Mouse (Mus musculus) embryonic stem cell, embryonic (primary cell): ENCODE measurements around the gene Pip5k1c.

Experiments used
- CTCF ChIA-PET, 4 experiments: fragments of 300-600 bp in 2 of 4; fragments of 350-600 bp in 2 of 4; sonication (Branson Sonifier 250); formaldehyde crosslinking; loops; one replicate each; lab custom pipeline; 2022; ENCODE audit warnings: inconsistent platforms in 2 of 4; lab: Charles Lee
- POLR2A ChIA-PET, 4 experiments: fragments of 300-600 bp in 2 of 4; fragments of 350-600 bp in 2 of 4; sonication (Branson Sonifier 250); formaldehyde crosslinking; loops; one replicate each; lab custom pipeline; 2022; ENCODE audit warnings: antibody characterized with exemption in 4 of 4, inconsistent platforms in 1 of 4; lab: Charles Lee

The Pip5k1c gene

GRCm38 (mm10) chr10:81349961-81350350, 57.2 kb downstream of the Pip5k1c start:
- CTCF ChIA-PET = interaction anchor here (0.5 to 2.4 kb wide), 44 partner anchors 10 to 388 kb away, joined by 3 to 29 read pairs (median 5); partner anchors contain the start of genes Pip5k1c (in 4 of the 4), Cactin (in 2 of the 4), Tjp3 (in 2 of the 4) and Fzr1 (in 1 of the 4)
- POLR2A ChIA-PET = interaction anchor here in 3 of 4 experiments (0.5 to 1.7 kb wide), 27 partner anchors 9 to 479 kb away, joined by 3 to 15 read pairs (median 4); partner anchors contain the start of genes Cactin (in 2 of the 3), Fzr1 (in 2 of the 3), Pip5k1c (in 2 of the 3) and 4930404N11Rik (in 1 of the 3)

GRCm38 (mm10) chr10:81350351-81351063, 57.7 kb downstream of the Pip5k1c start, which contains the start of gene Hmg20b:
Gene Hmg20b, minus strand, starts transcription at chr10:81350480.
- CTCF ChIA-PET = interaction anchor here (0.5 to 2.4 kb wide), 47 partner anchors 10 to 389 kb away, joined by 3 to 29 read pairs (median 5); partner anchors contain the start of genes Pip5k1c (in 4 of the 4), Cactin (in 2 of the 4), Tjp3 (in 2 of the 4) and Fzr1 (in 1 of the 4)
- POLR2A ChIA-PET = interaction anchor here in 3 of 4 experiments (0.5 to 2.1 kb wide), 29 partner anchors 10 to 479 kb away, joined by 3 to 15 read pairs (median 4); partner anchors contain the start of genes Cactin (in 2 of the 3), Fzr1 (in 2 of the 3), Pip5k1c (in 2 of the 3) and 4930404N11Rik (in 1 of the 3)

GRCm38 (mm10) chr10:81351678-81352291, 59.0 kb downstream of the Pip5k1c start:
- POLR2A ChIA-PET = interaction anchor here in 3 of 4 experiments (0.6 to 4.0 kb wide), 16 partner anchors 10 to 954 kb away, joined by 3 to 17 read pairs (median 4); partner anchors contain the start of genes Cactin (in 2 of the 3), Pip5k1c (in 2 of the 3), 4930404N11Rik (in 1 of the 3) and Fzr1 (in 1 of the 3)
- CTCF ChIA-PET = interaction anchor here in 3 of 4 experiments (0.8 to 2.4 kb wide), 11 partner anchors 9 to 63 kb away, joined by 3 to 25 read pairs (median 6); partner anchors contain the start of genes Pip5k1c (in 2 of the 3), Cactin (in 1 of the 3), Gipc3 (in 1 of the 3) and Tjp3 (in 1 of the 3)

GRCm38 (mm10) chr10:81354738-81355477, 62.1 kb downstream of the Pip5k1c start:
- CTCF ChIA-PET = interaction anchor here (0.6 to 1.6 kb wide), 17 partner anchors 9 to 1213 kb away, joined by 3 to 10 read pairs (median 3); partner anchors contain the start of genes Pip5k1c (in 2 of the 4) and Gipc3 (in 1 of the 4)
- POLR2A ChIA-PET = interaction anchor here (0.5 to 4.0 kb wide), 57 partner anchors 8 to 752 kb away, joined by 3 to 17 read pairs (median 4); partner anchors contain the start of genes 4930404N11Rik (in 4 of the 4), Apba3 (in 2 of the 4), Cactin (in 2 of the 4) and Dohh (in 2 of the 4)

- ChIA-PET CTCF (interaction anchor here in 3 of 4 experiments (1.0 to 1.6 kb wide), 5 partner anchors 9 to 95 kb away, joined by 3 to 9 read pairs (median 5); partner anchors contain the start of gene Pip5k1c (in 2 of the 3)), POLR2A (interaction anchor here (0.6 to 4.0 kb wide), 32 partner anchors 9 to 423 kb away, joined by 3 to 17 read pairs (median 5); partner anchors contain the start of genes 4930404N11Rik (in 4 of the 4), Cactin (in 2 of the 4), Fzr1 (in 2 of the 4) and Apba3 (in 1 of the 4))
Measured at GRCm38 (mm10) chr10:81355533-81355932, 62.8 kb downstream of the Pip5k1c start.

- CTCF ChIA-PET = interaction anchor here in 3 of 4 experiments (0.6 to 1.2 kb wide), 7 partner anchors 10 to 1862 kb away, joined by 3 to 5 read pairs (median 3); no protein-coding TSS in a partner anchor
- POLR2A ChIA-PET = interaction anchor here in 3 of 4 experiments (0.6 to 2.2 kb wide), 14 partner anchors 9 to 427 kb away, joined by 3 to 11 read pairs (median 4); partner anchors contain the start of genes 4930404N11Rik (in 2 of the 3), Cactin (in 1 of the 3), Fzr1 (in 1 of the 3) and Gadd45b (in 1 of the 3)
Measured at GRCm38 (mm10) chr10:81356352-81356990, 63.7 kb downstream of the Pip5k1c start.

GRCm38 (mm10) chr10:81356991-81357844, 64.5 kb downstream of the Pip5k1c start, which contains the start of gene Mfsd12:
Gene Mfsd12, plus strand, starts transcription at chr10:81357491.
- POLR2A ChIA-PET = interaction anchor here in 3 of 4 experiments (0.8 to 2.2 kb wide), 13 partner anchors 8 to 427 kb away, joined by 3 to 11 read pairs (median 5); partner anchors contain the start of genes 4930404N11Rik (in 2 of the 3), Cactin (in 1 of the 3), Fzr1 (in 1 of the 3) and Gadd45b (in 1 of the 3)
- CTCF ChIA-PET = interaction anchor here in 3 of 4 experiments (0.5 to 1.2 kb wide), 8 partner anchors 9 to 1861 kb away, joined by 3 to 5 read pairs (median 3); no protein-coding TSS in a partner anchor

GRCm38 (mm10) chr10:81358209-81358608, 65.4 kb downstream of the Pip5k1c start:
- ChIA-PET CTCF (interaction anchor here in 2 of 4 experiments (0.7 to 1.3 kb wide), 3 partner anchors 12 to 166 kb away, joined by 3 to 5 read pairs (median 3); partner anchors contain the start of gene Pip5k1c (in 1 of the 2)), POLR2A (interaction anchor here in 2 of 4 experiments (0.6 to 5.1 kb wide), 7 partner anchors 8 to 41 kb away, joined by 3 to 31 read pairs (median 5); partner anchors contain the start of genes Fzr1 (in 2 of the 2), 4930404N11Rik (in 1 of the 2) and Cactin (in 1 of the 2))

GRCm38 (mm10) chr10:81358841-81359240, 66.1 kb downstream of the Pip5k1c start:
- CTCF ChIA-PET = interaction anchor here in 2 of 4 experiments (0.6 to 1.3 kb wide), 4 partner anchors 12 to 373 kb away, joined by 3 to 5 read pairs (median 3); partner anchors contain the start of gene Pip5k1c (in 1 of the 2)
- POLR2A ChIA-PET = interaction anchor here in 2 of 4 experiments (0.5 to 5.1 kb wide), 5 partner anchors 13 to 1655 kb away, joined by 3 to 31 read pairs (median 3); partner anchors contain the start of genes Cactin (in 1 of the 2) and Fzr1 (in 1 of the 2)

- ChIA-PET POLR2A (interaction anchor here in 3 of 4 experiments (0.6 to 5.5 kb wide), 24 partner anchors 9 to 1193 kb away, joined by 3 to 35 read pairs (median 4); partner anchors contain the start of genes Dohh (in 2 of the 3), Fzr1 (in 2 of the 3), Gm48551 (in 2 of the 3) and Pip5k1c (in 2 of the 3)), CTCF (interaction anchor here in 2 of 4 experiments (0.7 to 2.2 kb wide), 10 partner anchors 10 to 71 kb away, joined by 3 to 13 read pairs (median 4); partner anchors contain the start of genes Fzr1 (in 2 of the 2), Hmg20b (in 2 of the 2), Gipc3 (in 1 of the 2) and Pip5k1c (in 1 of the 2))
Measured at GRCm38 (mm10) chr10:81360721-81361120, 68.0 kb downstream of the Pip5k1c start.

- ChIA-PET POLR2A (interaction anchor here in 3 of 4 experiments (0.6 to 5.5 kb wide), 20 partner anchors 8 to 96 kb away, joined by 3 to 35 read pairs (median 4); partner anchors contain the start of genes Fzr1 (in 2 of the 3), Apba3 (in 1 of the 3), Cactin (in 1 of the 3) and Dohh (in 1 of the 3)), CTCF (interaction anchor here in 3 of 4 experiments (0.6 to 1.5 kb wide), 12 partner anchors 12 to 801 kb away, joined by 3 to 12 read pairs (median 3); partner anchors contain the start of genes Hmg20b (in 1 of the 3) and Pip5k1c (in 1 of the 3))
Measured at GRCm38 (mm10) chr10:81362336-81362949, 69.7 kb downstream of the Pip5k1c start.

GRCm38 (mm10) chr10:81363436-81364346, 70.9 kb downstream of the Pip5k1c start:
- POLR2A ChIA-PET = interaction anchor here in 3 of 4 experiments (0.5 to 8.1 kb wide), 31 partner anchors 8 to 1484 kb away, joined by 3 to 87 read pairs (median 4); partner anchors contain the start of genes Fzr1 (in 3 of the 3), Pip5k1c (in 1 of the 3) and Zfr2 (in 1 of the 3)
- CTCF ChIA-PET = interaction anchor here (0.6 to 1.6 kb wide), 10 partner anchors 15 to 917 kb away, joined by 3 to 5 read pairs (median 3); partner anchors contain the start of gene Pip5k1c (in 1 of the 4)
